Mouse (Mus musculus) midbrain, embryonic 12.5 days (tissue): ENCODE measurements at regions not wholly inside any gene's neighbourhood (a gene's known extent, or its start where the extent isn't known, plus 50 kb on each side); places are given as distances from the start of the nearest gene placed in this dataset.
A peak's percentile ranks its signal among the peaks of the same experiment; 100 is the strongest.

ENCODE experiments used
- ATAC-seq: fragments of 200-750 bp; cut with Nextera tagmentation; 2 replicates; pipeline ENCODE4 v1.8.0; 2017; ENCODE audit warnings: low read depth, moderate TSS enrichment, moderate library complexity; ENCODE audit not compliant: low FRiP score
- H3K27ac ChIP-seq: fragments of 300-500 bp; sonication (generic); replicated peaks from 2 replicates; pipeline ENCODE4 v1.5.1; 2016; ENCODE audit warnings: mild to moderate bottlenecking
- H3K27me3 ChIP-seq: fragments of 300-500 bp; sonication (generic); 2 replicates; pipeline ENCODE4 v1.6.1; 2016; ENCODE audit warnings: mild to moderate bottlenecking
- H3K36me3 ChIP-seq: fragments of 300-500 bp; sonication (generic); 2 replicates; pipeline ENCODE4 v1.6.1; 2016
- H3K4me1 ChIP-seq: fragments of 300-500 bp; sonication (generic); 2 replicates; pipeline ENCODE4 v1.6.1; 2016
- H3K4me2 ChIP-seq: fragments of 300-500 bp; sonication (generic); replicated peaks from 2 replicates; pipeline ENCODE4 v1.6.1; 2016; ENCODE audit warnings: mild to moderate bottlenecking, moderate library complexity
- H3K4me3 ChIP-seq: fragments of 300-500 bp; sonication (generic); 2 replicates; pipeline ENCODE4 v1.5.1; 2016; ENCODE audit warnings: mild to moderate bottlenecking
- H3K9ac ChIP-seq: fragments of 300-500 bp; sonication (generic); replicated peaks from 2 replicates; pipeline ENCODE4 v1.6.1; 2016; ENCODE audit warnings: mild to moderate bottlenecking, moderate library complexity
- H3K9me3 ChIP-seq: fragments of 300-500 bp; sonication (generic); 2 replicates; pipeline ENCODE4 v1.6.1; 2016; ENCODE audit warnings: mild to moderate bottlenecking
- WGBS: fragments of 180-500 bp; shearing (Covaris S2); methylation state at CpG from one replicate; pipeline ENCODE4 v1.1.7; 2016; 5-methylcytosine and 5-hydroxymethylcytosine counted together

- 54% methylated on average over 1 of the region's 1 CpGs for WGBS
- H3K4me3 ChIP-seq: no peak overlapping the region
- no peaks in the 10 kb centered on the region for H3K4me1 ChIP-seq
- H3K9me3 ChIP-seq: no peaks in the 10 kb centered on the region
- no peak overlapping the region for H3K4me2 ChIP-seq
- no peak for ATAC-seq
- H3K9ac ChIP-seq: no peak overlapping the region
- no peak overlapping the region for H3K27ac ChIP-seq
- no peaks in the 10 kb centered on the region for H3K36me3 ChIP-seq
- H3K27me3 ChIP-seq: no peaks in the 10 kb centered on the region
Measured at GRCm38 (mm10) chr6:25321446-25321845, 365.3 kb upstream of the Tmem229a start.

DNA sequence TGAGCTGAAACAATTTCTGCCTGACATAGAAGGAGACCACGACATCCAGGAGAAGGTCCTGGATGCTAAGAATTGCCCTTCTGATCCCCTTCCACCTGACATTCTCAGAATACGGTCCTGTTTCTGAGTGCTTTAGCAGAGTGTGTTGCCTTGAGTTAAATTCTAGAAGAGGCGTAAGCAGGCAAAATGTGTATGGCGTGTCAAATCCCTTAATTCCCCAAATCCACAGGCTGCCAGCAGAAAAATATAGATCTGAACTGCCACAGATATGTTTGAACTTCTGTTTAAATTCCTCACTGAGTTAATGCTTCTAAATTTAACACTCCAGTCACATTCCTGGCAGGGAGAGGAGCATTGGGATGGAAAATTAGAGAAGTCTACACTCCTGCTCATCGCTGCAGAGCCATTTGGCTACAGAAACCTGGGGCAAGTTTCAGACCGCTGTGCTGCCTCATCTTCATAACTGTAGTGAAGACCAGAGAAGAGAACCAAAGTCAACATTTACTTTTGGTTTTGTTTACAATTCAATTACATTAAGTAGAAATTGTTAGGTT is 364.3 kb upstream of the Tmem229a start:
- H3K27me3 ChIP-seq: no peaks in the 10 kb centered on the region
- WGBS: 89% methylated on average over 6 of the region's 6 CpGs
- no peaks in the 10 kb centered on the region for H3K36me3 ChIP-seq
- no peak overlapping the region for H3K9ac ChIP-seq
- no peak overlapping the region for H3K27ac ChIP-seq
- no peaks in the 10 kb centered on the region for H3K4me1 ChIP-seq
- H3K4me2 ChIP-seq: no peak overlapping the region
- no peak for ATAC-seq
- H3K9me3 ChIP-seq: no peaks in the 10 kb centered on the region
- H3K4me3 ChIP-seq: no peak overlapping the region

- Histone ChIP-seq H3K36me3 (no peaks in the 10 kb centered on the region), H3K9ac (no peak overlapping the region), H3K27me3 (no peaks in the 10 kb centered on the region), H3K4me1 (no peaks in the 10 kb centered on the region), H3K27ac (no peak overlapping the region), H3K9me3 (no peaks in the 10 kb centered on the region), H3K4me2 (no peak overlapping the region), H3K4me3 (no peak overlapping the region)
- no peak for ATAC-seq
Measured at GRCm38 (mm10) chr6:25307471-25307870, 351.4 kb upstream of the Tmem229a start.

DNA sequence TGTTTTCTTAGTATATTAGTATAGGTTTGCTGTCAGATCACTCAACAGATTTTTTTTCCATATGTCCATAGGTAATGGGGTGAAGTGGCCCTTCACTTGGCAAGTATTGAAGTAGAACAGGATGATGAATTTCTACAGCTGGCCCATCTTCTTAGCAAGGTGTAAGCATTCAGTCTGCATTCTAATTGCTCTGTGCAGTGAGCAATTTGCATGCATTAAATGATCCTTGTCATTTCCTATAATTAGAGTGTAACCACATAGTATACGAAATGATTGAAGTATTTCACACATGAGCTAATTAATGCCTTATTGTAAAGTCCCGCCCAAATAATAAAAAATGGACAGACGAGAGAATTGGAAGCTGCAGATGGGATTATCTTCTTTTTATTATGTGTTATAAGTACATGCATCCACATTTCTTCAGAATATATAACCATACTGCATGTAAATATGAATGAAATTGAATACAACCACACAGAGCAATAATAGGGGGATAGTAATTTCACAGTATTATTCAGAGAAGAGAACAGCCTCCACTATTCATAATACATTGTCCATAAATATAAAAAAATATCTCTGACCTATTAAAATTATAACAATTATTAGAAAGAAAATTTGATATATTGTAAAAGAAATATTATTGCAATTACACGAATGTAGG is 348.9 kb upstream of the Tmem229a start:
- H3K9me3 ChIP-seq: no peaks in the 10 kb centered on the region
- ATAC-seq: no peak
- no peaks in the 10 kb centered on the region for H3K4me1 ChIP-seq
- 86% methylated on average over 4 of the region's 4 CpGs for WGBS
- no peak overlapping the region for H3K4me2 ChIP-seq
- no peak overlapping the region for H3K9ac ChIP-seq
- no peak overlapping the region for H3K4me3 ChIP-seq
- H3K27ac ChIP-seq: no peak overlapping the region
- H3K36me3 ChIP-seq: no peaks in the 10 kb centered on the region
- H3K27me3 ChIP-seq: no peaks in the 10 kb centered on the region

- Histone ChIP-seq H3K4me2 (no peak overlapping the region), H3K4me3 (no peak overlapping the region), H3K4me1 (no peaks in the 10 kb centered on the region), H3K9ac (no peak overlapping the region), H3K27me3 (no peaks in the 10 kb centered on the region), H3K36me3 (no peaks in the 10 kb centered on the region), H3K9me3 (no peaks in the 10 kb centered on the region), H3K27ac (no peak overlapping the region)
- no peak for ATAC-seq
- WGBS: 88% methylated on average over 1 of the region's 1 CpGs
Measured at GRCm38 (mm10) chr6:25291613-25292012, 335.5 kb upstream of the Tmem229a start.

GRCm38 (mm10) chr6:25287591-25287990 is 331.5 kb upstream of the Tmem229a start:
- Histone ChIP-seq H3K27me3 (peaks cover 7% of the 10 kb centered on the region; the same call in 1 of the 2 replicates), H3K27ac (no peak overlapping the region), H3K4me2 (no peak overlapping the region), H3K9ac (no peak overlapping the region), H3K4me3 (no peak overlapping the region), H3K9me3 (no peaks in the 10 kb centered on the region), H3K4me1 (no peaks in the 10 kb centered on the region), H3K36me3 (no peaks in the 10 kb centered on the region)
- 90% methylated on average over 4 of the region's 4 CpGs for WGBS
- ATAC-seq: no peak

DNA sequence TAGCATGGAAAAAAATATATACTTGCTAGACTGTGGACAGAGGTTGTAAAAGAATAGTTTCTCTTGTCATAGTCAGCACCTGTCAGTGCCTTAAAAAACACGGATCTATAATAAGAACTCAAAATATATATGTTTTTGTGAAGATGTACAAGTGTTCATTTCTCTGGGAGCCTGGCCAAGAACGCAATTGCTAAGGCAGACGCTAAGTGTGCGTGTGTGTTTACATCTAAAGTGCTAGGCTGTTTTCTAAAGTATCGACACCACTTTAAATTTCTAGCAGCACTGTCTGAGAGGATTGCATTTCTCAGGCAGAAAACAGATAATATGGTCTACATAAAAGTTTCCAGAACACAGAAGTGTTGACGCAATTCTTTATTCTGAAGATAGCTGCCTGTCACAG is 330.2 kb upstream of the Tmem229a start:
- H3K9me3 ChIP-seq: no peaks in the 10 kb centered on the region
- peaks cover 12% of the 10 kb centered on the region for H3K27me3 ChIP-seq
- no peaks in the 10 kb centered on the region for H3K36me3 ChIP-seq
- ATAC-seq: no peak
- no peak overlapping the region for H3K4me2 ChIP-seq
- H3K27ac ChIP-seq: no peak overlapping the region
- 91% methylated on average over 6 of the region's 6 CpGs for WGBS
- H3K9ac ChIP-seq: no peak overlapping the region
- no peaks in the 10 kb centered on the region for H3K4me1 ChIP-seq
- no peak overlapping the region for H3K4me3 ChIP-seq

GRCm38 (mm10) chr6:25278509-25278908 is 322.4 kb upstream of the Tmem229a start:
- no peak overlapping the region for H3K4me3 ChIP-seq
- ATAC-seq: peak; percentile 98
- peaks cover 11% of the 10 kb centered on the region for H3K4me1 ChIP-seq
- WGBS: 24% methylated on average over 1 of the region's 1 CpGs
- H3K9me3 ChIP-seq: no peaks in the 10 kb centered on the region
- H3K36me3 ChIP-seq: no peaks in the 10 kb centered on the region
- no peak overlapping the region for H3K9ac ChIP-seq
- peaks cover 18% of the 10 kb centered on the region for H3K27me3 ChIP-seq
- no peak overlapping the region for H3K4me2 ChIP-seq
- no peak overlapping the region for H3K27ac ChIP-seq

GRCm38 (mm10) chr6:25277703-25278447 is 321.8 kb upstream of the Tmem229a start:
- Histone ChIP-seq H3K9ac (no peak overlapping the region), H3K27me3 (peaks cover 20% of the 10 kb centered on the region), H3K9me3 (no peaks in the 10 kb centered on the region), H3K4me3 (no peak overlapping the region), H3K36me3 (no peaks in the 10 kb centered on the region), H3K4me2 (no peak overlapping the region), H3K4me1 (peaks cover 11% of the 10 kb centered on the region), H3K27ac (no peak overlapping the region)
- ATAC-seq: peak; percentile 91
- 46% methylated on average over 8 of the region's 8 CpGs for WGBS

DNA sequence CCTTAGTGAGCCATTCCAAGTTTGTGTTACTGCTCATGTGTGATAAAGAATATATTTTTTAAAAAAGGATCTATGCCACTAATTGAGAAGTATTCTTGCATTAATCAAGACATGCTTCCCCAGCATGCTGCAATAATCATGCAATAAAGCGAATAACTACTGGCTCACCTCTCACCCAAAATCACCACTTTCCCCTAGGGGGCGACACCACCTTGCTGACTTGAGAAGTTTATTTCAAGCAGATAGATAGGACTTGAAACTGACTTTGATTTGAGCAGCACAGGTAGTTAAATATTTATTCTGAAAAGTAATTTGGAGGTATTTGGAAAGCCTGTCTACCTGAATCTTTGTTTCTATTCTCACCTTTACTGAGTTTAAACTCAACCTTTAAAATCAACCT is 320.1 kb upstream of the Tmem229a start:
- H3K9ac ChIP-seq: no peak overlapping the region
- H3K27ac ChIP-seq: no peak overlapping the region
- H3K4me3 ChIP-seq: no peak overlapping the region
- no peaks in the 10 kb centered on the region for H3K36me3 ChIP-seq
- H3K4me1 ChIP-seq: peaks cover 11% of the 10 kb centered on the region
- no peak for ATAC-seq
- H3K27me3 ChIP-seq: peaks cover 12% of the 10 kb centered on the region
- WGBS: 47% methylated on average over 2 of the region's 2 CpGs
- H3K4me2 ChIP-seq: no peak overlapping the region
- H3K9me3 ChIP-seq: no peaks in the 10 kb centered on the region

DNA sequence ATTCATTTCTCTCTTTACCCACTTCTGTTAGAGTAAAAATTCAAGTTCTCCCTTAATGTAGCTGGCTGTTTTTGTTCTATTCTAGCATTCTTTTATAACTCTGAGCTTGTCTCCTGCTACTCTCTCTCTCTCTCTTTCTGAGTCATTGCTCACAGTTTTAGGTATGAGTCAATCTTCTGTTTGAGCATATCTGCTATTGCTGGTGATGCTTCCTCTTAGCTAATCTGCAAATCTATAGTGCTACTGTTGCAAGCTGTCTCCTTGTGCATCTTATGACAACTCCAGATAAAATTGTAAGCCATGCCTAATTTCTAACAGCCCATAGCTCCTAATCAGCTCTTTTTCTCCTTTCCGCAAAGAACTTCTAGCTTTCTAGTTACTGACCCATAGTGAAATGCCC is 304.5 kb upstream of the Tmem229a start:
- H3K4me1 ChIP-seq: no peaks in the 10 kb centered on the region
- no peaks in the 10 kb centered on the region for H3K27me3 ChIP-seq
- no peak overlapping the region for H3K9ac ChIP-seq
- H3K9me3 ChIP-seq: no peaks in the 10 kb centered on the region
- H3K36me3 ChIP-seq: no peaks in the 10 kb centered on the region
- H3K4me2 ChIP-seq: no peak overlapping the region
- H3K4me3 ChIP-seq: no peak overlapping the region
- no peak overlapping the region for H3K27ac ChIP-seq
- WGBS: 83% methylated on average over 1 of the region's 1 CpGs
- ATAC-seq: no peak

- no peak overlapping the region for H3K27ac ChIP-seq
- no peak overlapping the region for H3K4me3 ChIP-seq
- ATAC-seq: no peak
- H3K4me1 ChIP-seq: no peaks in the 10 kb centered on the region
- H3K36me3 ChIP-seq: no peaks in the 10 kb centered on the region
- H3K9ac ChIP-seq: no peak overlapping the region
- no peaks in the 10 kb centered on the region for H3K27me3 ChIP-seq
- WGBS: 84% methylated on average over 2 of the region's 2 CpGs
- no peaks in the 10 kb centered on the region for H3K9me3 ChIP-seq
- H3K4me2 ChIP-seq: no peak overlapping the region
Measured at GRCm38 (mm10) chr6:25255762-25256161, 299.7 kb upstream of the Tmem229a start.
